Mouse (Mus musculus): ENCODE measurements around the gene Ppp1r3f.

DNA sequence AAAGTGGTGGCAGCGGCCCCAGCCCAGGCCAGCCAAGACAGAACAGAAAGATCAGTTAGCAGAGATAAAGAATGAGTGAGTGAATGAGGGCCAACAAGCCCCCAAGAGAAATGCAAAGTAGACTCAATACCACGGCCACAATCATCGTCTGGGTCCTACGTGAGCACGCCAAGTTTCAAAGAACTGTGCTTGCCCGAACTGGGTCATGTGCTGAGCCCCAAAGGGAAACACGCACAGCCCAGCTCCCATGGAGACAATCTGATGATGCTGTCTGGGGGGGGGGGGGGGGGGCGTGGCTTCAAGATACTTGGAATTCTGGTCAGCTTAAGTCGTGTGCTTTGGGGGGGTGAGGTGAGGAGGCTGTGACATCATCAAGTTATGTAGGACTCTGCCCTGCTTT, 6.6 kb downstream of the Ppp1r3f start:
- TF ChIP-seq TAL1 (IDR thresholded peaks at IDR 0.05; ENCODE audit: low read length) (no peak), GATA1 (IDR thresholded peaks at IDR 0.05; ENCODE audit: low read length) (no peak)
